Mouse (Mus musculus) neural tube, embryonic 11.5 days (tissue): ENCODE results near the gene Mep1a. TPM values are rescaled to one million over a fixed set of nuclear protein-coding genes. Genes with fewer than 3 reads are reported as not detected.
"Not testable (repeated sequence)": the region's sequence is repeated elsewhere in the genome, so short reads cannot be mapped to it uniquely, and the experiment has no call there.

Source experiments
- ATAC-seq: fragments of 200-750 bp; cut with Nextera tagmentation; 2 replicates; pipeline ENCODE4 v1.8.0; 2017; ENCODE audit warnings: moderate number of reproducible peaks, mild to moderate bottlenecking, moderate TSS enrichment, moderate library complexity; ENCODE audit not compliant: insufficient read depth, low FRiP score, low TSS enrichment
- DNase-seq: peaks from one replicate; pipeline ENCODE4 v3.0.0-alpha.2; 2015; ENCODE audit warnings: low spot score
- H3K27ac ChIP-seq: fragments of 300-500 bp; sonication (generic); 2 replicates; pipeline ENCODE4 v1.5.1; 2014; ENCODE audit warnings: low read depth, mild to moderate bottlenecking, low read length
- H3K27me3 ChIP-seq: fragments of 300-500 bp; sonication (generic); 2 replicates; pipeline ENCODE4 v1.6.1; 2014; ENCODE audit warnings: mild to moderate bottlenecking, low read length, mixed read lengths; ENCODE audit not compliant: control insufficient read depth, insufficient read depth
- H3K36me3 ChIP-seq: fragments of 300-500 bp; sonication (generic); 2 replicates; pipeline ENCODE4 v1.6.1; 2014; ENCODE audit warnings: mild to moderate bottlenecking, low read length, moderate library complexity, mixed read lengths; ENCODE audit not compliant: control insufficient read depth, insufficient read depth
- H3K4me1 ChIP-seq: fragments of 300-500 bp; sonication (generic); 2 replicates; pipeline ENCODE4 v1.6.1; 2014; ENCODE audit warnings: low read length, mixed read lengths; ENCODE audit not compliant: control insufficient read depth, insufficient read depth
- H3K4me2 ChIP-seq: fragments of 300-500 bp; sonication (generic); 2 replicates; pipeline ENCODE4 v1.6.1; 2014; ENCODE audit warnings: low read depth, mild to moderate bottlenecking, moderate library complexity
- H3K4me3 ChIP-seq: fragments of 300-500 bp; sonication (generic); 2 replicates; pipeline ENCODE4 v1.5.1; 2014; ENCODE audit warnings: low read depth, low read length
- H3K9ac ChIP-seq: fragments of 300-500 bp; sonication (generic); 2 replicates; pipeline ENCODE4 v1.6.1; 2014; ENCODE audit warnings: mild to moderate bottlenecking, low read length
- H3K9me3 ChIP-seq: fragments of 300-500 bp; sonication (generic); 2 replicates; pipeline ENCODE4 v1.6.1; 2016; ENCODE audit warnings: low read length; ENCODE audit not compliant: control insufficient read depth
- WGBS: fragments of 180-500 bp; shearing (Covaris S2); extraction: QIAGEN DNeasy Blood & Tissue Kit; methylation state at CpG from one replicate; pipeline ENCODE4 v1.1.7; 2014; 5-methylcytosine and 5-hydroxymethylcytosine counted together
- polyA plus RNA-seq: library from polyadenylated mRNA; unstranded; fragments of >200 nt; fragmentation: Nextera tagmentation; extraction: Ambion mirVana; gene quantifications from 2 replicates; pipeline ENCODE4 v1.2.1, GENCODE M21; 2014

Gene Mep1a
- not detected in 2 replicates for polyA plus RNA-seq

GRCm38 (mm10) chr17:43502592-43502991, at the start of gene Mep1a:
Gene Mep1a (minus strand): TSS chr17:43502812.
- Histone ChIP-seq H3K4me2 (no peak within 1 kb of the TSS), H3K4me3 (no peak within 1 kb of the TSS), H3K27ac (no peak within 1 kb of the TSS), H3K4me1 (no peaks in the 10 kb centered on the region), H3K9me3 (no peaks in the 10 kb centered on the region), H3K9ac (no peak within 1 kb of the TSS), H3K36me3 (no peaks in the 10 kb centered on the region), H3K27me3 (no peaks in the 10 kb centered on the region)
- 94% methylated on average over 9 of the region's 9 CpGs for WGBS
- no peak for ATAC-seq
- DNase-seq: no peak

GRCm38 (mm10) chr17:43551122-43551630, 48.6 kb upstream of the Mep1a start:
- H3K36me3 ChIP-seq: no peaks in the 10 kb centered on the region
- no peak overlapping the region for H3K27ac ChIP-seq
- DNase-seq: peak; percentile 20
- H3K9me3 ChIP-seq: no peaks in the 10 kb centered on the region
- no peak for ATAC-seq
- H3K9ac ChIP-seq: no peak overlapping the region
- H3K4me1 ChIP-seq: no peaks in the 10 kb centered on the region
- no peaks in the 10 kb centered on the region for H3K27me3 ChIP-seq
- H3K4me2 ChIP-seq: no peak overlapping the region
- 43% methylated on average over 3 of the region's 3 CpGs for WGBS
- H3K4me3 ChIP-seq: no peak overlapping the region

- no peak overlapping the region for H3K9ac ChIP-seq
- 88% methylated on average over 4 of the region's 4 CpGs for WGBS
- no peaks in the 10 kb centered on the region for H3K4me1 ChIP-seq
- ATAC-seq (no peak), DNase-seq (no peak)
- H3K4me2 ChIP-seq: no peak overlapping the region
- no peaks in the 10 kb centered on the region for H3K9me3 ChIP-seq
- no peak overlapping the region for H3K4me3 ChIP-seq
- no peaks in the 10 kb centered on the region for H3K27me3 ChIP-seq
- no peaks in the 10 kb centered on the region for H3K36me3 ChIP-seq
- H3K27ac ChIP-seq: no peak overlapping the region
Measured at GRCm38 (mm10) chr17:43544040-43544439, 41.4 kb upstream of the Mep1a start.

- H3K4me2 ChIP-seq: no peak within 1 kb of the TSS
- no peak within 1 kb of the TSS for H3K4me3 ChIP-seq
- no peak within 1 kb of the TSS for H3K9ac ChIP-seq
- 60% methylated on average over 1 of the region's 1 CpGs for WGBS
- no peak for DNase-seq
- H3K36me3 ChIP-seq: no peaks in the 10 kb centered on the region
- no peak for ATAC-seq
- H3K27me3 ChIP-seq: no peaks in the 10 kb centered on the region
- no peak within 1 kb of the TSS for H3K27ac ChIP-seq
- H3K9me3 ChIP-seq: no peaks in the 10 kb centered on the region
- no peaks in the 10 kb centered on the region for H3K4me1 ChIP-seq
Measured at GRCm38 (mm10) chr17:43543539-43543938, 40.9 kb upstream of the Mep1a start, which contains the start of gene Ankrd66. Gene Ankrd66 (minus strand): TSS chr17:43543639.

- peaks cover 5% of the 10 kb centered on the region; the same call in 1 of the 2 replicates for H3K4me1 ChIP-seq
- H3K27ac ChIP-seq: no peak overlapping the region
- H3K9ac ChIP-seq: no peak overlapping the region
- DNase-seq (no peak), ATAC-seq (no peak)
- H3K9me3 ChIP-seq: no peaks in the 10 kb centered on the region
- H3K27me3 ChIP-seq: no peaks in the 10 kb centered on the region
- no peak overlapping the region for H3K4me3 ChIP-seq
- WGBS: 86% methylated on average over 3 of the region's 3 CpGs
- H3K4me2 ChIP-seq: no peak overlapping the region
- H3K36me3 ChIP-seq: no peaks in the 10 kb centered on the region
Measured at GRCm38 (mm10) chr17:43538767-43539166, 36.2 kb upstream of the Mep1a start.

GRCm38 (mm10) chr17:43536841-43537240, 34.2 kb upstream of the Mep1a start:
- H3K27ac ChIP-seq, H3K27me3 ChIP-seq, H3K9ac ChIP-seq, ATAC-seq, H3K36me3 ChIP-seq, DNase-seq, H3K9me3 ChIP-seq, H3K4me2 ChIP-seq, H3K4me1 ChIP-seq, H3K4me3 ChIP-seq: not testable (repeated sequence)
- 90% methylated on average over 6 of the region's 6 CpGs for WGBS

- Histone ChIP-seq H3K4me2 (peak overlapping the region; percentile 42), H3K4me3 (peak overlapping the region; percentile 16; the same call in 1 of the 2 replicates), H3K27ac (no peak overlapping the region), H3K36me3 (no peaks in the 10 kb centered on the region), H3K4me1 (peaks cover 5% of the 10 kb centered on the region; the same call in 1 of the 2 replicates), H3K27me3 (no peaks in the 10 kb centered on the region), H3K9ac (no peak overlapping the region), H3K9me3 (no peaks in the 10 kb centered on the region)
- WGBS: 14% methylated on average over 23 of the region's 23 CpGs
- peak; percentile 88; the same call in 1 of the 2 replicates for ATAC-seq
- peak; percentile 78 for DNase-seq
Measured at GRCm38 (mm10) chr17:43534362-43535222, 32.0 kb upstream of the Mep1a start.

GRCm38 (mm10) chr17:43531192-43531591, 28.6 kb upstream of the Mep1a start:
- 90% methylated on average over 4 of the region's 4 CpGs for WGBS

More at GRCm38 (mm10) chr17:43531192-43531591, 28.6 kb upstream of the Mep1a start:
- peaks cover 5% of the 10 kb centered on the region; the same call in 1 of the 2 replicates for H3K4me1 ChIP-seq
- no peak overlapping the region for H3K9ac ChIP-seq
- DNase-seq (no peak), ATAC-seq (no peak)
- no peak overlapping the region for H3K4me2 ChIP-seq
- no peak overlapping the region for H3K27ac ChIP-seq
- H3K4me3 ChIP-seq: no peak overlapping the region
- H3K27me3 ChIP-seq: no peaks in the 10 kb centered on the region
- H3K9me3 ChIP-seq: no peaks in the 10 kb centered on the region
- H3K36me3 ChIP-seq: no peaks in the 10 kb centered on the region
